Mouse (Mus musculus) c-Kit-positive CD71-positive TER-119-negative erythroid progenitor cells, embryonic 14.5 days (primary cell): ENCODE results near the gene Slc8a3.
"Not testable (repeated sequence)": the region's sequence is repeated elsewhere in the genome, so short reads cannot be mapped to it uniquely, and the experiment has no call there.

ENCODE experiments used
- DNase-seq: peaks from one replicate; pipeline ENCODE4 v3.0.0-alpha.2; 2013; ENCODE audit warnings: low read depth

The Slc8a3 gene

GRCm38 (mm10) chr12:81332875-81333421, at the start of gene Slc8a3:
TSS of gene Slc8a3 (minus strand) at chr12:81333180.
- DNase-seq: no peak

DNA sequence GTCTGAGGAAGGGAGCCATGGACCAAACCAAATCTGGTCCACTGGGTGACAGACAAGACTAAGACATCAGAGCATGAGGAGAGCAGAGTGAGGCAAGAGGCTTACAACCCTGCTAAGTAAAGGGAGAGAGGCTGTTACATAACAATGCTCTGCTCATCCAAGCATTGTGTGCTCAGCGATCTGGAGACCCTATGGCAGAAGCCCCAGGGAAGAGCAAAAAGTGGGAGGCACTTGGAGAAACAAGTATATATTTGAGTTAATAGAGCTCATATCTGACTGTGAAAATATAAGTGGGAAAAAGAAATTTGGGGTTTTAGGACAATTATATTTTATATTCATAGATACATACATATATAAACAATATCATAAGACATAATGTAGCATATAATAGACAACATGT, 46.4 kb upstream of the Slc8a3 start, which contains the start of gene Gm4787:
TSS of gene Gm4787 (minus strand) at position 101 of the 400 bp plus-strand sequence.
- DNase-seq: not testable (repeated sequence)

DNA sequence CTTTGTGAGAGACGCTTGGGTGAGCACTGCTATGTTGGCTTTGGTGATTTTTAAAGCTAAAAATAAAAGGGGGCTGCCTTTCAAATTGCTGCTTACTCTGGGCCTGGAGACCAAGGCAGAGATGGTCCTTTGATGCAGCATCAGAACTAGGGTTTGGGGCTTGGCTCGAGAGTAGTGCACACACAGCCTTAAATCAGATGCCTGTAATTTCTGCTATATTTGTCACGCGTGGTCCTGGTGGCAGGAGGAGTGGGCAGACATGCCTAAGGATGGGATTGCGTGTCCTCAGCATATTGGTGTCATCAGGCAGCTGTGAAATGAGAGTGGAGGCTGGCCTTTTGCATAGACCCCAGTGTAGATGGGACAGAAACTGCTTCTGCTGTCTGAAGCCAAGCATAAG, 861 bp upstream of the Slc8a3 start:
- no peak for DNase-seq

- DNase-seq: no peak
These were observed 774 bp downstream of the Slc8a3 start for GRCm38 (mm10) chr12:81331937-81332874.

DNA sequence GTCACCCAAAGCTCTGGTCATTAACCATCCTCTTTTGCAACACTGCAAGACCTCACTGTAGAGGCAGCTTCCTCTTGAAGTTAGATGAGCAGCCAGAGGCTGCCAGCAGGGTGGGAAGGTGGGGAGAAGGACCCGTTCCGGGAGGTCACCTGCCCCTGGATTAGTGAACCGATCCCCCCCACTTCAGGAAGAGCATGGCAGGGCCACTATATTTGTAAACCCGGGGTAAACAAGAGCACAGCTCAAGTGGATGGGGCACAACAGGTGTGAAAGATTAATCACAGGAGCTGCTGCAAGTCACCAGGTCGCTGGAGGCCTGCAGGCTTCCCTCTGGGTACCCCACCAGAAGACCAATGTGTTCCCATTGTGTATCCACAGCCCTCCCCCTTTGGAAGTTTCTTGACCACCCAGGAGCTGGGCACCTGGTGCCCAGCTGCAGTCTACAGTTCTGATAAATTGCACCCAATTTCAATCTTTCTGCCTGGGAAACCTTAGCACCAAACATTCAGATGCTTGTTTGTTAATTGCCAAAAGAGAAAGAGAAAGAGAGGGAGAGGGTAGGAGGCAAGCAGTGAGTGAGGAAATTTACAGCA, 1.8 kb downstream of the Slc8a3 start:
- DNase-seq: no peak

- no peak for DNase-seq
These were observed 8.0 kb downstream of the Slc8a3 start for GRCm38 (mm10) chr12:81324991-81325390.

DNA sequence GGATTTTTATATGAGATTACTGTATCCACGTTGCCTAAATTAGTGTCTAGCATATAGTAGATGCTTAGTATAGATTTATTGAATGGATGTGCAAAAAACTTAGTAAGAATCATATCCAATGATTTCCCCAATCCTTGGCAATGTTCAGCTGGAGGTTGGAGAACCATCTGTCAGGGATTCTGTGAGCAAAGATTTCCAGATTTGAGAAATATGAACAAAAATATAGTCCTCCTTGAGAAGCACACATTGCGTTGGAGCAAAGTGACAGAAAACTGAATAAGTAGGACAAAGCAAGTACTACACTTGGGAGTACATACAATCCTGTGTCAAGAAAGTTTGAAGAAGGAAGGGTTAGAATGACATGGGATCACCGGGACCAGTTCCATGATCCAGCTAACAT, 8.9 kb downstream of the Slc8a3 start:
- no peak for DNase-seq

GRCm38 (mm10) chr12:81321021-81321420, 12.0 kb downstream of the Slc8a3 start:
- DNase-seq: no peak

GRCm38 (mm10) chr12:81317811-81318210, 15.2 kb downstream of the Slc8a3 start:
- DNase-seq: no peak

GRCm38 (mm10) chr12:81315953-81316352, 17.0 kb downstream of the Slc8a3 start:
- DNase-seq: no peak

DNA sequence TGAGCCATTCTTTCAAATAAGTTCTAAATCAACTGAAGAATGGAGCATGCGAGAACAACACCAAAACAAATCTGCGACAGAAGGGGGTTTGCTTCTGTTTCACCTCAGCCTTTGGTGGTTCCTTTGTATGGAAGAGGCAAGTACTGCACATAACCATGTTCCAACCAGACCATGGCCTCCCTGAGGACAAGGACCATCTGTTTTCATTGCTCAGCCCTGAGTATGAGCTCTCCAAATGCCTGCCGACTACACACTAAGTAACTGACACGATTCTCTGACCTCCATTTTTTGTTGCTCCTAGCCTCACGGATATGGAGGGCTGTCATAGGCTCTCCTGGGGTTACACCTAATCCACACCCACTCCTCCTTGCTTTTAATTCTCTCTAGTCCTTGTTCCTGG, 29.4 kb downstream of the Slc8a3 start:
- DNase-seq: no peak

- DNase-seq: no peak
These were observed 38.4 kb downstream of the Slc8a3 start for GRCm38 (mm10) chr12:81294613-81295012.

GRCm38 (mm10) chr12:81278031-81278430, 54.9 kb downstream of the Slc8a3 start:
- no peak for DNase-seq

DNA sequence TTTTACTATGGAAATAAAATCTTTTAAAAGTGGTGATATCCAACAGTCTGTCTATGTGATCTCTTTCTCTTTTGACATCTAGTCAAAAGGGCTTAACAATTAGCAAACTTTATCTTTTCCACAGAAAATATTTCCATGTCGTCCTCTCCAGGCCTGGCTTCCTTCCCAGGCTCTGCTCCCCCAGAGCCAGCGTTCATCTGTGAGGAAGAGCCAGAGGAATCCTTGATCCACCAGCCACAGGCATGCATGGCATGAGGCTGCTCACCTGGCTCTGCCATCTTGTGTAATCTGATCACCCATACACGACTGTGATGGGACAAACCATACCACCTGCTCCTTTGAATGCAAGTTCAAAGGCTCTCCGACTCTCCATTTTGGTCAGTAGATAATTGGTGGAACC, 58.4 kb downstream of the Slc8a3 start:
- no peak for DNase-seq

- DNase-seq: no peak
These were observed 59.6 kb downstream of the Slc8a3 start for GRCm38 (mm10) chr12:81273333-81273732.

DNA sequence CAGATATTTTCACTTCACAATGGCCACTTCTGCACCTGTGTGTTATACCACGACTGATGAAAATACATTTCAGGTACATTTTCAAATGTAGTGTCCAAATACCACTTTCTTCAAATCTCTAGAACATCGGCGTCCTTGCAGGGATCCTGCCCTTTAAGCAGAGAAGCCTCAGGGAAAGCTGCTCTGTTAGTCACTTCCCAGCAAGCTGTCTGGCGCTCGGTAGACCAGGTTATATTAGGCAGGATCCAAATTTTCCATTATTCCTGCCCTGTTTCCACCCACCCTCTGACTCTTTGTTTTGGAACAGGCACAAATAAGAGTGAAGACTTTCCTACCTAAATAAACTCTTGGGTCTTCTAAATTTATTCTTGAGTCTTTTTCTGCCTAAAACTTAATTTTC, 63.7 kb downstream of the Slc8a3 start:
- DNase-seq: no peak

- DNase-seq: no peak
These were observed 70.2 kb downstream of the Slc8a3 start for GRCm38 (mm10) chr12:81262821-81263220.

GRCm38 (mm10) chr12:81258215-81258614, 74.8 kb downstream of the Slc8a3 start:
- no peak for DNase-seq

GRCm38 (mm10) chr12:81245411-81245810, 87.6 kb downstream of the Slc8a3 start:
- no peak for DNase-seq

- DNase-seq: no peak
These were observed 88.0 kb downstream of the Slc8a3 start for GRCm38 (mm10) chr12:81244954-81245353.

DNA sequence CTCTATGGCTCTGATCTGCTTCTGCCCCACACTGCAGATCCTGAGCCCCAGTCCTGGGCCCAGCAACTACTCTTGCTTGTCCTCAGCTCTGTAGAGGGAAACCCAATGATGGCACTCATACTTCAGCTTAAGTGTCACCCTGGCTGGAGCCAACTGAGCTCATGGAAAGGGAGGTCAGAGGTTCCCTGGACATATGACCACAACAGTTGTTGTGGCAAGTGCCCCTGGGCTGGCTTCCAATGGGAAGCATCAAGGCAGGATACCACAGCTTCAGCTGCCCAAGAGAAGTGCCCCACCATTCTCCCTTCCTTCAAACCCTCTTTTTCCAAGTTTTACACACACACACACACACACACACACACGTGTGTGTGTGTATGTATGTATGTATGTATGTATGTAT, 88.5 kb downstream of the Slc8a3 start:
- DNase-seq: no peak

- DNase-seq: no peak
These were observed 91.3 kb downstream of the Slc8a3 start for GRCm38 (mm10) chr12:81241676-81242075.

- DNase-seq: no peak
These were observed 91.9 kb downstream of the Slc8a3 start for GRCm38 (mm10) chr12:81241096-81241495.
